Mouse (Mus musculus) monocyte, adult 2 months (primary cell): ENCODE results near the gene Irak2.
"Not testable (repeated sequence)": the region's sequence is repeated elsewhere in the genome, so short reads cannot be mapped to it uniquely, and the experiment has no call there.

Source experiments
- DNase-seq, 2 experiments: peaks; one replicate each; pipeline ENCODE4 v3.0.0; 2022; ENCODE audit warnings: low spot score in 2 of 2, low read depth in 1 of 2

Gene Irak2

GRCm38 (mm10) chr6:113695766-113696355, 57.6 kb downstream of the Irak2 start:
- DNase-seq, result no peak

- DNase-seq, result peak; percentile 94 to 96
Observed at GRCm38 (mm10) chr6:113696582-113697221, 58.4 kb downstream of the Irak2 start, which contains the start of gene Tatdn2. Tatdn2 (plus strand) TSS chr6:113697050.

GRCm38 (mm10) chr6:113697222-113698205, 59.2 kb downstream of the Irak2 start:
- peak in 1 of 2 experiments; percentile 19 for DNase-seq

- DNase-seq, result no peak
Observed at GRCm38 (mm10) chr6:113712718-113713117, 74.5 kb downstream of the Irak2 start.

GRCm38 (mm10) chr6:113713389-113713788, 75.1 kb downstream of the Irak2 start:
- not testable (repeated sequence) for DNase-seq

- DNase-seq, result no peak
Observed at GRCm38 (mm10) chr6:113714276-113714675, 76.0 kb downstream of the Irak2 start.

- no peak for DNase-seq
Observed at GRCm38 (mm10) chr6:113714797-113715196, 76.5 kb downstream of the Irak2 start.

GRCm38 (mm10) chr6:113717541-113717940, 79.3 kb downstream of the Irak2 start:
- no peak for DNase-seq

GRCm38 (mm10) chr6:113719878-113720277, 81.6 kb downstream of the Irak2 start, which contains the start of gene Ghrl:
Ghrl (minus strand) TSS chr6:113719880.
- DNase-seq, result no peak

GRCm38 (mm10) chr6:113721061-113721460, 82.8 kb downstream of the Irak2 start:
- no peak for DNase-seq

- DNase-seq, result no peak
Observed at GRCm38 (mm10) chr6:113728181-113728580, 89.9 kb downstream of the Irak2 start.

- no peak for DNase-seq
Observed at GRCm38 (mm10) chr6:113731296-113731695, 93.0 kb downstream of the Irak2 start.

- no peak for DNase-seq
Observed at GRCm38 (mm10) chr6:113737318-113738046, 99.2 kb downstream of the Irak2 start.

GRCm38 (mm10) chr6:113740236-113741217, 102.3 kb downstream of the Irak2 start, which contains the start of gene Sec13:
Sec13 (minus strand) TSS chr6:113740743.
- DNase-seq, result peak; percentile 56 to 79

GRCm38 (mm10) chr6:113741425-113741824, 103.2 kb downstream of the Irak2 start:
- DNase-seq, result no peak

- DNase-seq, result no peak
Observed at GRCm38 (mm10) chr6:113742321-113742720, 104.1 kb downstream of the Irak2 start.

GRCm38 (mm10) chr6:113743111-113743510, 104.8 kb downstream of the Irak2 start:
- no peak for DNase-seq
